Mouse (Mus musculus) stomach, embryonic 16.5 days (tissue): Measurements from ENCODE around the gene Kalrn. TPM values are rescaled to one million over a fixed set of nuclear protein-coding genes. Genes with fewer than 3 reads are reported as not detected.
A peak's percentile ranks its signal among the peaks of the same experiment; 100 is the strongest.

Experiments
- ATAC-seq: fragments of 200-750 bp; cut with Nextera tagmentation; 2 replicates; pipeline ENCODE4 v1.8.0; 2017; ENCODE audit warnings: moderate number of reproducible peaks, moderate TSS enrichment; ENCODE audit not compliant: insufficient read depth, low FRiP score
- H3K27ac ChIP-seq: fragments of 300-500 bp; sonication (generic); 2 replicates; pipeline ENCODE4 v1.5.1; 2014; ENCODE audit warnings: low read length
- H3K27me3 ChIP-seq: fragments of 300-500 bp; sonication (generic); 2 replicates; pipeline ENCODE4 v1.6.1; 2014; ENCODE audit warnings: low read length, control low read depth, mixed read lengths; ENCODE audit not compliant: control insufficient read depth, insufficient read depth
- H3K36me3 ChIP-seq: fragments of 300-500 bp; sonication (generic); 2 replicates; pipeline ENCODE4 v1.6.1; 2014; ENCODE audit warnings: low read length; ENCODE audit not compliant: control insufficient read depth, insufficient read depth
- H3K4me1 ChIP-seq: fragments of 300-500 bp; sonication (generic); 2 replicates; pipeline ENCODE4 v1.6.1; 2014; ENCODE audit warnings: low read length, control low read depth, mixed read lengths; ENCODE audit not compliant: control insufficient read depth, insufficient read depth
- H3K4me2 ChIP-seq: fragments of 300-500 bp; sonication (generic); 2 replicates; pipeline ENCODE4 v1.6.1; 2014; ENCODE audit warnings: low read depth, low read length, mixed read lengths
- H3K4me3 ChIP-seq: fragments of 300-500 bp; sonication (generic); replicated peaks from 2 replicates; pipeline ENCODE4 v1.5.1; 2014; ENCODE audit warnings: mild to moderate bottlenecking, low read length
- H3K9ac ChIP-seq: fragments of 300-500 bp; sonication (generic); 2 replicates; pipeline ENCODE4 v1.6.1; 2014; ENCODE audit warnings: low read length
- H3K9me3 ChIP-seq: fragments of 300-500 bp; sonication (generic); replicated peaks from 2 replicates; pipeline ENCODE4 v1.6.1; 2016; ENCODE audit warnings: low read length, control low read depth; ENCODE audit not compliant: control insufficient read depth
- WGBS: fragments of 180-500 bp; shearing (Covaris S2); extraction: QIAGEN DNeasy Blood & Tissue Kit; methylation state at CpG from one replicate; pipeline ENCODE4 v1.1.7; 2014; 5-methylcytosine and 5-hydroxymethylcytosine counted together
- polyA plus RNA-seq: library from polyadenylated mRNA; unstranded; fragments of >200 nt; fragmentation: Nextera tagmentation; extraction: Ambion mirVana; gene quantifications from 2 replicates; pipeline ENCODE4 v1.2.1, GENCODE M21; 2015

Kalrn gene
- polyA plus RNA-seq, 1 experiment from 2014 or later = 22.7 TPM

DNA sequence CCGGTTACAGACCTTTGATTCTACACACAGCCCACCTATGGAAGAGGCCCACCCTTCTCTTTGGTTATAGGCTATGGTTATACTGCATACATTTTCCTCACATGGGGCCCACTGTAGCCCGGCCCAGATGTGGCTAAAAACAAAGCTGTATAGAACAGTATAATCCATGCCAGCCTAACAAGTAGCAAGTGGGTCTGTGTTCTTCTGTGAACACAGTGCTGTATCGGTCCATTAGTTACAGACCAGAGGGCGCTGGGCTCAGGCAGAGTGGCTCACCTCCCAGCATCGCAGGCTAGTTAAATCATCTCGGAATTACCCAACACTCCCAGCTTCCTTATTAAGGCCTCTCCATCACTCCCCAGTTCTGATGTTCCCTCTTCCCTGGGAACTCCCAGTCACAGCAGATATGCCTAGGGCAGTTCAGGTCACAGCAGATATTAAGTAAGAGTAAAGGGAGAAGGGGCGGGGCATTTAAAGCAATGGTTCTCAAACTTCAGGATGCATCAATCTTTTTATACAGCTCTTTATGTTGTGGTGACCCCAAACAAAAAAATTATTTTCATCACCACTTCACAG lies 221.7 kb downstream of the Kalrn start:
- no peak overlapping the region for H3K4me2 ChIP-seq
- no peak for ATAC-seq
- no peak overlapping the region for H3K9ac ChIP-seq
- WGBS = 81% methylated on average over 7 of the region's 7 CpGs
- H3K27me3 ChIP-seq = no peaks in the 10 kb centered on the region
- H3K4me3 ChIP-seq = no peak overlapping the region
- H3K4me1 ChIP-seq = no peaks in the 10 kb centered on the region
- H3K27ac ChIP-seq = no peak overlapping the region
- no peaks in the 10 kb centered on the region for H3K9me3 ChIP-seq
- H3K36me3 ChIP-seq = no peaks in the 10 kb centered on the region

- no peaks in the 10 kb centered on the region for H3K27me3 ChIP-seq
- 58% methylated on average over 10 of the region's 10 CpGs for whole genome bisulfite sequencing
- no peak for ATAC-seq
- H3K4me2 ChIP-seq = no peak overlapping the region
- H3K9me3 ChIP-seq = no peaks in the 10 kb centered on the region
- no peak overlapping the region for H3K4me3 ChIP-seq
- peaks cover 9% of the 10 kb centered on the region; the same call in 1 of the 2 replicates for H3K4me1 ChIP-seq
- no peak overlapping the region for H3K9ac ChIP-seq
- H3K36me3 ChIP-seq = no peaks in the 10 kb centered on the region
- H3K27ac ChIP-seq = no peak overlapping the region
Observed at GRCm38 (mm10) chr16:34347574-34347973, 225.8 kb downstream of the Kalrn start.

DNA sequence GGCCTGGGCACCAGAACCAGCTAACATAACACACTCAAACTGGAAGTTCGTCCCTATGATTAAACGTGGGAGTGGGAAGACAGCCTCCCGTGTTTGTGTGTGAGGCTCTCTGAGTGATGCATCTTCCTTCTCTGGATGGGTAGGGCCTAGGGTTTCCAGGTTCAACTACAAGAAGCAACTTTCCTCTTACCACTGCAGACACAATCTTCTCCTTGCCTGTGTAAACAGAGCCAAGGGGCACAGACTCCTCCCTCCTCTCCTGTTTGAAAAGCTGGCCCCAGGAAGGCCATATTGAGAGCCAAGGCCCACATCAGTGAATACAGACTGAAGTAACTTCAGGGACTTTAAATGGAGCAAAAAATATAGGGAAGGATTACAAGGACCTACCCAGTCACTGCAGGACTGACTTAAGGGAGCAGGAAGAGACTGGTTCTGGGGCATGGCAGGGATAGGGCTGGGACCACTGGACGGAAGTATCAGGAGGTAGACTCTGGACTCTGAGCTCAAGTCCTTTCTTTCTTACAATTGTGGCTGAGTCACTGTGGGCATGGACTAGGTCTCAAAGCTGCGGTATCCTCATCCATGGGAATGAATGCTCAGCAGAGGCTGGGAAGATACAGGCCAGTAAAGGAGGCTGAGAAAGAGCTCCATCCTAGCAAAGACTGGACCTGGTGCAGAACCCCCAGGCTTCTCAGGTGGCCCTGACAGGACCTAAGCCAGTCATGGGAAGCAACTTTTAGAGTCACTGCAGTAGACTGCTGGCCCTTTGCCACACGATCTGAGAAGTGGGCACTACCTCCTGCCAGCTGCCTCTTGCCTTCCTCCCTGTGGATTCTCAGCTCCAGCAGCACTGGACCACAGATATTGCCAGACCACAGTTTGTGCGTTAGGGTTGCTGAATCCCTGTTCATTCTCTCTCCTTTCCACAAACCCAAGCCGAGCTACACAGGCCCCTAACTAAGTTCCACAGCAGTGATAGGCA lies 228.1 kb downstream of the Kalrn start:
- no peak overlapping the region for H3K4me2 ChIP-seq
- no peaks in the 10 kb centered on the region for H3K27me3 ChIP-seq
- H3K9ac ChIP-seq = no peak overlapping the region
- no peak overlapping the region for H3K4me3 ChIP-seq
- ATAC-seq = peak; percentile 44; the same call in 1 of the 2 replicates
- WGBS = 75% methylated on average over 8 of the region's 8 CpGs
- H3K36me3 ChIP-seq = no peaks in the 10 kb centered on the region
- no peaks in the 10 kb centered on the region for H3K9me3 ChIP-seq
- H3K27ac ChIP-seq = no peak overlapping the region
- peaks cover 15% of the 10 kb centered on the region; the same call in 1 of the 2 replicates for H3K4me1 ChIP-seq

GRCm38 (mm10) chr16:34343968-34344367 lies 229.4 kb downstream of the Kalrn start:
- Histone ChIP-seq H3K27ac (no peak overlapping the region), H3K27me3 (no peaks in the 10 kb centered on the region), H3K4me2 (no peak overlapping the region), H3K4me3 (no peak overlapping the region), H3K36me3 (no peaks in the 10 kb centered on the region), H3K4me1 (peaks cover 15% of the 10 kb centered on the region; the same call in 1 of the 2 replicates), H3K9ac (no peak overlapping the region), H3K9me3 (no peaks in the 10 kb centered on the region)
- no peak for ATAC-seq
- WGBS = 39% methylated on average over 1 of the region's 1 CpGs

GRCm38 (mm10) chr16:34343161-34343560 lies 230.2 kb downstream of the Kalrn start:
- H3K4me1 ChIP-seq = peaks cover 15% of the 10 kb centered on the region; the same call in 1 of the 2 replicates
- no peak overlapping the region for H3K4me3 ChIP-seq
- H3K4me2 ChIP-seq = no peak overlapping the region
- 79% methylated on average over 4 of the region's 4 CpGs for WGBS
- no peaks in the 10 kb centered on the region for H3K9me3 ChIP-seq
- no peaks in the 10 kb centered on the region for H3K27me3 ChIP-seq
- no peak for ATAC-seq
- H3K36me3 ChIP-seq = no peaks in the 10 kb centered on the region
- H3K9ac ChIP-seq = no peak overlapping the region
- no peak overlapping the region for H3K27ac ChIP-seq

DNA sequence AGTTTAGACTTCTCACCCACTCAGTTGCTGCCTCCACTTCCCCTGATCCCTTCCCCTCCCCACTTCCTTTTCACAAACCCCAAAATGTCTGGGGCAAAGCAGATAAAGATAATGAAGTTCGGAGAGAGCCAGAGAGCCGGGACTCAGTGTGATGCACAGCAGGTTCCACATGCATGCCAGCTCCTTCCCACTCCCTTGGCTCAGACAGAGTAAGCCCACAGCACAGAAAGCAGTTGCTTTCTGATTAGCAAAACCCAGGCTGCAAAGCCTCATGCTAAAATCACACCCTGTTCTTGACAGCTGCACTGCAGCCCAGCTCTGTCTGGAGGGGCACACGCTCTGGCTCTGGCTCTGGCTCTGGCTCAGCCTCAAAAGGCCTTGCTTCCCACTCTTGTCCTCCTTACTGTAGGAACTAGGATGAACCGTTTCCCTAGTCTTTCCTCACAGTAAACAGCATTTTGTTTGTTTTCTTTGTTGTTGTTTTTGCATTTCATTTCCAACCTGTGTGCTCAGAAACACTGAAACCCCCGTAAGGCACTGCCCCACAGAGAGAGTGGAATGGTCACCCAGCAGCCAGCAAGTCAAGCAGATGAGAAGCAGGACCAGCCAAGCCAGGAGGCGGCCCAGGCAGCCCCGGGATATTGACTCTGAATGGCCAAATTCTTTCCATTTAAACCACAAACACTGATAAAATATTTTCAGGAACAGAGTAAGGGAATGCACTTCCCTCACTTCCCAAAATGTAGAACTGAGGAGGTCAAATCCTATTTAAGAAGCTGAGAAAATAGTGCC lies 230.8 kb downstream of the Kalrn start:
- no peaks in the 10 kb centered on the region for H3K27me3 ChIP-seq
- peaks cover 15% of the 10 kb centered on the region; the same call in 1 of the 2 replicates for H3K4me1 ChIP-seq
- H3K27ac ChIP-seq = no peak overlapping the region
- no peaks in the 10 kb centered on the region for H3K36me3 ChIP-seq
- H3K9ac ChIP-seq = no peak overlapping the region
- no peaks in the 10 kb centered on the region for H3K9me3 ChIP-seq
- H3K4me3 ChIP-seq = no peak overlapping the region
- H3K4me2 ChIP-seq = no peak overlapping the region
- ATAC-seq = peak; percentile 21; the same call in 1 of the 2 replicates
- WGBS = 54% methylated on average over 7 of the region's 7 CpGs

DNA sequence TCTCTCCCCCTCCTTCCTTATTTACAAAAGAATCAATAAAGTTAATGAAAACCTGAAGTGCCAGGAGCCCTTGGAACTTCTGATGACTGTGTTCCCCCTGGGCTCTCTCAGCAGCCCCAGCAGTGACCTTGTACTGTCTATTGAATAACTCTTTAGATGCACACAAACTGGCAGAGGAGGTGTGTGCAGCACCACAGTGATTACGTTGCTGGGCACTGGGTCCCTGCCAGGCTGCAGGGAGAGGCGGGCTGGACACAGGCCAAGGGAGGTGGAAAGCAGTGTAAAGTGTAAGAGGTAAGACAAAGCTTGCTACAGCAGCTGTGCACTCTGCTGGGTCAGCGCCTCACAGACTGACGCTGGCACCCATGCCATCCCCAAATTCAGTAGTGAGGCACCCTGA lies 238.4 kb downstream of the Kalrn start:
- Histone ChIP-seq H3K27ac (no peak overlapping the region), H3K4me1 (peaks cover 3% of the 10 kb centered on the region; the same call in 1 of the 2 replicates), H3K4me2 (no peak overlapping the region), H3K9me3 (no peaks in the 10 kb centered on the region), H3K4me3 (no peak overlapping the region), H3K27me3 (no peaks in the 10 kb centered on the region), H3K9ac (no peak overlapping the region), H3K36me3 (no peaks in the 10 kb centered on the region)
- WGBS = 36% methylated on average over 4 of the region's 4 CpGs
- ATAC-seq = peak; percentile 75; the same call in 1 of the 2 replicates

- WGBS = 59% methylated on average over 5 of the region's 5 CpGs
- no peak overlapping the region for H3K4me3 ChIP-seq
Observed at GRCm38 (mm10) chr16:34331630-34332029, 241.7 kb downstream of the Kalrn start.

More at GRCm38 (mm10) chr16:34331630-34332029, 241.7 kb downstream of the Kalrn start:
- H3K9ac ChIP-seq = no peak overlapping the region
- H3K36me3 ChIP-seq = no peaks in the 10 kb centered on the region
- no peak overlapping the region for H3K4me2 ChIP-seq
- ATAC-seq = peak; percentile 34; the same call in 1 of the 2 replicates
- no peaks in the 10 kb centered on the region for H3K27me3 ChIP-seq
- H3K9me3 ChIP-seq = no peaks in the 10 kb centered on the region
- H3K27ac ChIP-seq = no peak overlapping the region
- peaks cover 3% of the 10 kb centered on the region; the same call in 1 of the 2 replicates for H3K4me1 ChIP-seq
